Mouse (Mus musculus): ENCODE data around the gene Fkbp9.

DNA sequence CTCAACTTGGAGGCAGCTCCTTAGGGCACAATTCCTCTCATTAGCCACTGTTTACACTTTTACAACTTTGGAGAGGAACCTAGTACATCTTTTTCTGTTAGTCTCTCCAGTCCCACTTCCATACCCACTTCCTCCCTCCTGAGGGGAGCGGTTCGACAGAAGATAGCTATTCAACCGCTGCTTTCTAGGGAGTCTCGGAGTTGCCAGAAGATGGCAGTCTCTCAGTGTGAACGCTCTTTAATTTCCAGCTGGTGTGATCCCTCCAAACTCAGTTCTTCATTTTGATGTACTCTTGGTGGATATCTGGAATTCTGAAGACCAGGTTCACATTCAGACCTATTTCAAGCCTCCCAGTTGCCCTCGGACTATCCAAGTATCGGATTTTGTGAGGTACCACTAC lies 18.5 kb downstream of the Fkbp9 start:
- peak; percentile 36 for TF ChIP-seq CTCF (IDR thresholded peaks at IDR 0.05; ENCODE audit: low read depth, low read length)
- TF ChIP-seq EP300 (IDR thresholded peaks at IDR 0.05; ENCODE audit: insufficient read depth, low read depth, low read length), result no peak
